Mouse (Mus musculus) heart, postnatal 0 days (tissue): ENCODE data around the gene Trp53inp2. TPM values are rescaled to one million over a fixed set of nuclear protein-coding genes. Genes with fewer than 3 reads are reported as not detected.
A peak's percentile ranks its signal among the peaks of the same experiment; 100 is the strongest.

Experiments
- ATAC-seq: fragments of 200-750 bp; cut with Nextera tagmentation; 2 replicates; pipeline ENCODE4 v1.8.0; 2017; ENCODE audit warnings: low read depth, moderate number of reproducible peaks, moderate library complexity; ENCODE audit not compliant: insufficient read depth
- DNase-seq: peaks from one replicate; pipeline ENCODE4 v3.0.0-alpha.2; 2016; ENCODE audit warnings: low spot score
- H3K27ac ChIP-seq: fragments of 300-500 bp; sonication (generic); 2 replicates; pipeline ENCODE4 v1.5.1; 2014; ENCODE audit warnings: low read depth, mild to moderate bottlenecking
- H3K27me3 ChIP-seq: fragments of 300-500 bp; sonication (generic); 2 replicates; pipeline ENCODE4 v1.6.1; 2014; ENCODE audit warnings: low read length, mixed read lengths; ENCODE audit not compliant: control insufficient read depth, insufficient read depth
- H3K36me3 ChIP-seq: fragments of 300-500 bp; sonication (generic); replicated peaks from 2 replicates; pipeline ENCODE4 v1.6.1; 2014; ENCODE audit warnings: low read length, mixed read lengths; ENCODE audit not compliant: control insufficient read depth, insufficient read depth
- H3K4me1 ChIP-seq: fragments of 300-500 bp; sonication (generic); 2 replicates; pipeline ENCODE4 v1.6.1; 2014; ENCODE audit warnings: antibody characterized with exemption; ENCODE audit not compliant: control insufficient read depth, insufficient read depth
- H3K4me2 ChIP-seq: fragments of 300-500 bp; sonication (generic); 2 replicates; pipeline ENCODE4 v1.6.1; 2014; ENCODE audit warnings: low read depth, mild to moderate bottlenecking, low read length, moderate library complexity
- H3K4me3 ChIP-seq: fragments of 300-500 bp; sonication (generic); 2 replicates; pipeline ENCODE4 v1.5.1; 2014; ENCODE audit warnings: low read depth, low read length
- H3K9ac ChIP-seq: fragments of 300-500 bp; sonication (generic); replicated peaks from 2 replicates; pipeline ENCODE4 v1.6.1; 2014; ENCODE audit warnings: low read depth, low read length, mixed read lengths
- H3K9me3 ChIP-seq: fragments of 300-500 bp; sonication (generic); replicated peaks from 2 replicates; pipeline ENCODE4 v1.6.1; 2016; ENCODE audit warnings: low read length; ENCODE audit not compliant: control insufficient read depth
- CTCF ChIP-seq: IDR thresholded peaks from 2 replicates; pipeline ENCODE4 v1.5.1; 2016; ENCODE audit warnings: antibody characterized with exemption, control low read depth, low read depth
- EP300 ChIP-seq: IDR thresholded peaks from 2 replicates; pipeline ENCODE4 v1.6.1; 2016; ENCODE audit warnings: antibody characterized with exemption, low read depth
- WGBS: fragments of 180-500 bp; shearing (Covaris S2); extraction: QIAGEN DNeasy Blood & Tissue Kit; methylation state at CpG from one replicate; pipeline ENCODE4 v1.1.7; 2014; 5-methylcytosine and 5-hydroxymethylcytosine counted together
- microRNA counts: library from miRNA; unstranded; fragments of <30 nt; microRNA quantifications from one replicate; lab custom pipeline; 2015
- microRNA-seq: library from miRNA; unstranded; fragments of <30 nt; microRNA quantifications from one replicate; pipeline ENCODE4, GENCODE M21; 2016
- polyA plus RNA-seq: library from polyadenylated mRNA; unstranded; fragments of >200 nt; fragmentation: Nextera tagmentation; extraction: Ambion mirVana; gene quantifications from 2 replicates; pipeline ENCODE4 v1.2.1, GENCODE M21; 2015
- total RNA-seq: library from RNA; depleted of rRNA; stranded (reverse); fragments of >200 nt; gene quantifications from 2 replicates; pipeline ENCODE4 v1.2.3, GENCODE M21; 2014; ENCODE audit warnings: low replicate concordance; rRNA removed

The Trp53inp2 gene
- total and polyA plus RNA-seq, 2 experiments from 2014 or later: 202 to 348 TPM

- no peak overlapping the region for H3K4me3 ChIP-seq
- no peak overlapping the region for H3K9ac ChIP-seq
- H3K36me3 ChIP-seq: peaks cover 50% of the 10 kb centered on the region
- peaks cover 8% of the 10 kb centered on the region; the same call in 1 of the 2 replicates for H3K4me1 ChIP-seq
- H3K27me3 ChIP-seq: no peaks in the 10 kb centered on the region
- H3K9me3 ChIP-seq: no peaks in the 10 kb centered on the region
- DNase-seq (no peak), ATAC-seq (no peak)
- TF ChIP-seq CTCF (no peak), EP300 (no peak)
- H3K4me2 ChIP-seq: no peak overlapping the region
- 97% methylated on average over 4 of the region's 4 CpGs for WGBS
- H3K27ac ChIP-seq: no peak overlapping the region
These were observed 21.1 kb downstream of the Trp53inp2 start for GRCm38 (mm10) chr2:155401926-155402325.

GRCm38 (mm10) chr2:155404635-155405034 is 23.8 kb downstream of the Trp53inp2 start:
- Histone ChIP-seq H3K36me3 (peaks cover 54% of the 10 kb centered on the region), H3K27ac (no peak overlapping the region), H3K9me3 (no peaks in the 10 kb centered on the region), H3K4me3 (no peak overlapping the region), H3K27me3 (no peaks in the 10 kb centered on the region), H3K4me1 (peaks cover 8% of the 10 kb centered on the region; the same call in 1 of the 2 replicates), H3K9ac (no peak overlapping the region), H3K4me2 (no peak overlapping the region)
- 61% methylated on average over 1 of the region's 1 CpGs for WGBS
- ATAC-seq (no peak), DNase-seq (no peak)
- TF ChIP-seq CTCF: no peak
- no peak for TF ChIP-seq EP300

- no peak for TF ChIP-seq EP300
- no peak for TF ChIP-seq CTCF
- no peak overlapping the region for H3K4me3 ChIP-seq
- no peak overlapping the region for H3K4me2 ChIP-seq
- no peaks in the 10 kb centered on the region for H3K9me3 ChIP-seq
- no peak for ATAC-seq
- no peak for DNase-seq
- H3K27ac ChIP-seq: no peak overlapping the region
- no peaks in the 10 kb centered on the region for H3K27me3 ChIP-seq
- no peaks in the 10 kb centered on the region for H3K4me1 ChIP-seq
- whole genome bisulfite sequencing: 69% methylated on average over 2 of the region's 2 CpGs
- peaks cover 58% of the 10 kb centered on the region for H3K36me3 ChIP-seq
- H3K9ac ChIP-seq: no peak overlapping the region
These were observed 40.1 kb downstream of the Trp53inp2 start for GRCm38 (mm10) chr2:155420911-155421310.

- TF ChIP-seq EP300 (no peak), CTCF (peak; percentile 32)
- Histone ChIP-seq H3K27ac (no peak overlapping the region), H3K9ac (no peak overlapping the region), H3K4me3 (no peak overlapping the region), H3K4me2 (no peak overlapping the region), H3K9me3 (no peaks in the 10 kb centered on the region), H3K36me3 (peaks cover 47% of the 10 kb centered on the region), H3K27me3 (no peaks in the 10 kb centered on the region), H3K4me1 (peaks cover 4% of the 10 kb centered on the region; the same call in 1 of the 2 replicates)
- DNase-seq (no peak), ATAC-seq (no peak)
These were observed 55.6 kb downstream of the Trp53inp2 start for GRCm38 (mm10) chr2:155436445-155436844.

MicroRNA genes within 50 kb of the gene (microRNA counts, 519-probe panel; counts per million panel counts)
- microRNA mmu-miR-695 (lab: Ali Mortazavi, UCI): not detected

Small RNAs within 50 kb of the gene (microRNA-seq; reads per million reads assigned to microRNA genes)
- gene Mir695: not detected

Other genes starting within 250 kb of the Trp53inp2 start
- 28.8 and 31.9 TPM in 2 replicates for gene Itch, start 247.6 kb upstream of the Trp53inp2 start, total RNA-seq
- gene Itch, start 247.6 kb upstream of the Trp53inp2 start, polyA plus RNA-seq: 19.9 and 20.5 TPM in 2 replicates
- 159 and 215 TPM in 2 replicates for gene Dynlrb1, start 144.5 kb upstream of the Trp53inp2 start, total RNA-seq
- 423 and 444 TPM in 2 replicates for gene Dynlrb1, start 144.5 kb upstream of the Trp53inp2 start, polyA plus RNA-seq
- gene Map1lc3a, start 104.8 kb upstream of the Trp53inp2 start, total RNA-seq: 673 and 815 TPM in 2 replicates
- gene Map1lc3a, start 104.8 kb upstream of the Trp53inp2 start, polyA plus RNA-seq: 946 and 987 TPM in 2 replicates
- gene Pigu, start 23.6 kb upstream of the Trp53inp2 start, total RNA-seq: 43.7 and 49.0 TPM in 2 replicates
- gene Pigu, start 23.6 kb upstream of the Trp53inp2 start, polyA plus RNA-seq: 42.9 and 43.3 TPM in 2 replicates
- gene Ncoa6, start 92.8 kb downstream of the Trp53inp2 start, total RNA-seq: 35.4 and 41.9 TPM in 2 replicates
- gene Ncoa6, start 92.8 kb downstream of the Trp53inp2 start, polyA plus RNA-seq: 11.4 and 13.4 TPM in 2 replicates
- gene Acss2, start 136.9 kb downstream of the Trp53inp2 start, total RNA-seq: 40.5 and 47.9 TPM in 2 replicates
- 20.1 and 22.2 TPM in 2 replicates for gene Acss2, start 136.9 kb downstream of the Trp53inp2 start, polyA plus RNA-seq
- gene Ggt7, start 137.2 kb downstream of the Trp53inp2 start, total RNA-seq: 2.9 and 4.7 TPM in 2 replicates
- 0.81 and 0.98 TPM in 2 replicates for gene Ggt7, start 137.2 kb downstream of the Trp53inp2 start, polyA plus RNA-seq
- gene Gss, start 211.8 kb downstream of the Trp53inp2 start, total RNA-seq: 32.5 and 52.3 TPM in 2 replicates
- 24.8 and 25.9 TPM in 2 replicates for gene Gss, start 211.8 kb downstream of the Trp53inp2 start, polyA plus RNA-seq
- gene Myh7b, start 230.2 kb downstream of the Trp53inp2 start, total RNA-seq: 17.2 and 48.4 TPM in 2 replicates
- gene Myh7b, start 230.2 kb downstream of the Trp53inp2 start, polyA plus RNA-seq: 12.2 and 12.5 TPM in 2 replicates